Comparison of ENCODE assay signal across 9 mouse cellular contexts in genomic region chr8:114205221-114205901, GRCm38 (mm10). TPM values are rescaled to one million over a fixed set of nuclear protein-coding genes. Genes with fewer than 3 reads are reported as not detected.
A peak's percentile ranks its signal among the peaks of the same experiment; 100 is the strongest.
DNase-seq lines count a peak whose midpoint lies in the region; ATAC-seq and TF ChIP-seq lines count a peak whose summit lies in the region.
"Had no signal": no experiment of that assay in that cellular context is flagged by ENCODE, and none has a peak within 500 bp of the region (broad histone marks: within the 10 kb centered on the region; RNA-seq: fewer than 3 reads in every experiment).

Gene Vat1l, plus strand, starts transcription at chr8:114205612.

- H3K9me3 ChIP-seq in embryonic facial prominence, embryonic 12.5 days = no peaks in the 10 kb centered on the region
- H3K9me3 ChIP-seq in liver, embryonic 12.5 days (replicated peaks) = no peaks in the 10 kb centered on the region

- H3K4me1 ChIP-seq in embryonic facial prominence, embryonic 12.5 days = peaks cover 16% of the 10 kb centered on the region
- H3K4me1 ChIP-seq in liver, embryonic 12.5 days = no peaks in the 10 kb centered on the region

- no peak for DNase-seq in gastrocnemius, adult 2 months
- DNase-seq in gastrocnemius, postnatal 25 days = no peak
- peak; percentile 40 for DNase-seq in adrenal gland, postnatal 10 days
- peak; percentile 26 for DNase-seq in hindlimb bud, embryonic 11.5 days (ENCODE audit: extremely low spot score, low read depth, low spot score)
- DNase-seq in right cerebral cortex, adult 2 months (ENCODE audit: low spot score in 2 of 2) = peak; percentile 58 to 69
- no peak for DNase-seq in thymus, postnatal 36 days

- peaks cover 12% of the 10 kb centered on the region; the same call in 1 of the 2 replicates for H3K27me3 ChIP-seq in embryonic facial prominence, embryonic 12.5 days
- H3K27me3 ChIP-seq in liver, embryonic 12.5 days (replicated peaks) = peaks cover 44% of the 10 kb centered on the region

- peak within 1 kb of the TSS; percentile 58 for H3K4me3 ChIP-seq in gastrocnemius, adult 2 months
- H3K4me3 ChIP-seq in embryonic facial prominence, embryonic 12.5 days = peak within 1 kb of the TSS; percentile 52
- H3K4me3 ChIP-seq in liver, embryonic 12.5 days = peak within 1 kb of the TSS; percentile 36
- H3K4me3 ChIP-seq: heart, adult 2 months had no signal

- H3K4me2 ChIP-seq in embryonic facial prominence, embryonic 12.5 days (replicated peaks) = peak within 1 kb of the TSS; percentile 91
- peak within 1 kb of the TSS; percentile 54 for H3K4me2 ChIP-seq in liver, embryonic 12.5 days

- H3K36me3 ChIP-seq in embryonic facial prominence, embryonic 12.5 days = no peaks in the 10 kb centered on the region
- H3K36me3 ChIP-seq in liver, embryonic 12.5 days = no peaks in the 10 kb centered on the region

- H3K9ac ChIP-seq in embryonic facial prominence, embryonic 12.5 days = peak within 1 kb of the TSS; percentile 25
- H3K9ac ChIP-seq in liver, embryonic 12.5 days = no peak within 1 kb of the TSS

- intact Hi-C loops in gastrocnemius, adult 2 months (cut with DNase I) = no loop called here

- under 1% methylated on average over 39 of the region's 39 CpGs for WGBS in embryonic facial prominence, embryonic 12.5 days
- 2% methylated on average over 39 of the region's 39 CpGs for WGBS in liver, embryonic 12.5 days (ENCODE audit: insufficient replicate concordance)

- no peak for TF ChIP-seq CTCF in gastrocnemius, adult 2 months (IDR thresholded peaks at IDR 0.05)

- H3K27ac ChIP-seq in gastrocnemius, adult 2 months = no peak within 1 kb of the TSS
- no peak within 1 kb of the TSS for H3K27ac ChIP-seq in embryonic facial prominence, embryonic 12.5 days
- H3K27ac ChIP-seq in liver, embryonic 12.5 days = no peak within 1 kb of the TSS
- H3K27ac ChIP-seq: heart, adult 2 months had no signal

- peak; percentile 79 for ATAC-seq in embryonic facial prominence, embryonic 12.5 days (ENCODE audit: insufficient number of reproducible peaks, insufficient read depth, low FRiP score, low TSS enrichment)
- no peak for ATAC-seq in liver, embryonic 12.5 days

RNA-seq across cellular contexts. Expression of gene Vat1l, which starts in this region (rescaled TPM):
- total RNA-seq in gastrocnemius, adult 2 months (2021) = under 1 TPM; 0.45 to 0.69 TPM
- 1 to 10 TPM; 1.4 to 2.1 TPM for total RNA-seq in gastrocnemius, postnatal 25 days (2021)
- 10 to 100 TPM; 15.9 to 24.4 TPM for total RNA-seq in adrenal gland, postnatal 10 days (2021)
- 5.9 and 7.5 TPM in 2 replicates for polyA plus RNA-seq in embryonic facial prominence, embryonic 12.5 days (2016; fragmentation: Nextera tagmentation; extraction: Ambion mirVana)
- 0.14 and 0.33 TPM in 2 replicates for polyA plus RNA-seq in liver, embryonic 12.5 days (2016; fragmentation: Nextera tagmentation; extraction: Ambion mirVana)

Comparison
In these comparisons a context has a peak if more than half of its experiments do, and no peak if none do; other contexts are left out.
1. RNA of gene Vat1l (total RNA-seq): 15.9 to 24.4 TPM in adrenal gland, postnatal 10 days; 1.4 to 2.1 TPM in gastrocnemius, postnatal 25 days and 0.45 to 0.69 TPM in gastrocnemius, adult 2 months; every median in the first group is over 4 times any median in the second.
2. DNase-seq: peak in adrenal gland, postnatal 10 days (single experiment), hindlimb bud, embryonic 11.5 days (single experiment) and right cerebral cortex, adult 2 months (2 of 2); none in gastrocnemius, adult 2 months (single experiment), gastrocnemius, postnatal 25 days (single experiment) and thymus, postnatal 36 days (0 of 2).
3. Peak in every context shown above with its lines, with median percentiles within 50 percentile points of each other: H3K4me3 ChIP-seq.